In genomic region chr2:34754551-34755358, GRCm38 (mm10) we compare ENCODE assay signal across 8 mouse cellular contexts. TPM values are rescaled to one million over a fixed set of nuclear protein-coding genes. Genes with fewer than 3 reads are reported as not detected.
DNase-seq lines count a peak whose midpoint lies in the region; ATAC-seq lines count a peak whose summit lies in the region.

Gene Gapvd1, minus strand, starts transcription at chr2:34755232.

- peak; percentile 34 for DNase-seq in cerebellum, adult 11 months
- DNase-seq in cerebellum, adult 18-20 months, result peak; percentile 38 to 51
- DNase-seq in layer of hippocampus, postnatal 10 days (ENCODE audit: low spot score in 2 of 2), result peak; percentile 11 to 28
- DNase-seq in lung, postnatal 14 days, result peak; percentile 20
- DNase-seq in spleen, postnatal 10 days (ENCODE audit: low spot score in 2 of 2), result peak; percentile 36 to 54

- peak within 1 kb of the TSS; percentile 90 for H3K27ac ChIP-seq in forebrain, embryonic 15.5 days (replicated peaks)

- no peaks in the 10 kb centered on the region for H3K9me3 ChIP-seq in forebrain, embryonic 15.5 days

- no peaks in the 10 kb centered on the region for H3K36me3 ChIP-seq in forebrain, embryonic 15.5 days

- WGBS in forebrain, embryonic 15.5 days, result 1% methylated on average over 14 of the region's 14 CpGs

- no peaks in the 10 kb centered on the region for H3K27me3 ChIP-seq in forebrain, embryonic 15.5 days

- ATAC-seq in cerebellum, adult (ENCODE audit: insufficient number of reproducible peaks, low FRiP score, low TSS enrichment), result no peak
- peak; percentile 28; the same call in 1 of the 2 replicates for ATAC-seq in forebrain, embryonic 15.5 days (replicated peaks)
- 0 out of 4 replicates have a peak, but pooled peaks have one; percentile 22 to 35 for ATAC-seq in hematopoietic stem cell, adult 5-6 weeks (replicated peaks in 1 of 2; ENCODE audit: insufficient read depth in 1 of 2, low FRiP score in 2 of 2, low TSS enrichment in 1 of 2, low read depth in 1 of 2, poor library complexity in 2 of 2, severe bottlenecking in 2 of 2)

- H3K4me1 ChIP-seq in forebrain, embryonic 15.5 days, result peaks cover 29% of the 10 kb centered on the region

- peak within 1 kb of the TSS; percentile 82 for H3K4me3 ChIP-seq in forebrain, embryonic 15.5 days

- peak within 1 kb of the TSS; percentile 50 for H3K4me2 ChIP-seq in forebrain, embryonic 15.5 days (replicated peaks)

- peak within 1 kb of the TSS; percentile 91 for H3K9ac ChIP-seq in forebrain, embryonic 15.5 days (replicated peaks)

RNA-seq across cellular contexts. Expression of gene Gapvd1, which starts in this region (rescaled TPM):
- polyA plus RNA-seq in forebrain, embryonic 15.5 days (2015; fragmentation: Nextera tagmentation; extraction: Ambion mirVana), result 122 and 134 TPM in 2 replicates
- total RNA-seq in hematopoietic stem cell, adult 5-6 weeks (2017), result 101 and 110 TPM in 2 replicates
- 100 to 1,000 TPM; 108 to 114 TPM for total RNA-seq in layer of hippocampus, postnatal 10 days (2021)
